Mouse (Mus musculus) skeletal muscle tissue, postnatal 0 days (tissue): ENCODE data around the gene Olfr808. TPM values are rescaled to one million over a fixed set of nuclear protein-coding genes. Genes with fewer than 3 reads are reported as not detected.

ENCODE experiments used
- microRNA-seq, 2 experiments: library from miRNA; unstranded; fragments of <30 nt; microRNA quantifications; one replicate each; pipeline ENCODE4; 2016
- polyA plus RNA-seq: library from polyadenylated mRNA; unstranded; fragments of >200 nt; fragmentation: Nextera tagmentation; extraction: Ambion mirVana; gene quantifications from 2 replicates; pipeline ENCODE4 v1.2.1, GENCODE M21; 2015

Olfr808 gene
- not detected in 2 replicates for polyA plus RNA-seq

DNA sequence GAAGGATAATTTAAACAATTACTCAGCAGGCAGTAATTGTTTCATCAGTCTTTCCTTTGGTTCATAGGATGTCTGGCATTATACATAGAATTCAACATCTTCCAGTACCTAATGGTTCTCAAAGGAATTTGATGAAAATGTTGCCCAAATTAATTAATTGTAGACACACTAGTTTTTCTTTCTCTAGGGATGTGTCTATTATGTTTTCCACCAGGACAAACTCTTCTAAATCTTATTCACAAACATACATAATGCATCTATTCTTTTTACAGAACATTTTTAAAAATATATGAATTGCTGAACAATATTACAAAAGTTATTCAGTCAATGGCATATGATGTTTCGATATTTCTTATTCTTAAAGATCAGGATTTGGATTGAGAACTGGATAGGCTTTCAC, at the start of gene Olfr808:
TSS of gene Olfr808 (plus strand) at position 301 of the 400 bp plus-strand sequence.

DNA sequence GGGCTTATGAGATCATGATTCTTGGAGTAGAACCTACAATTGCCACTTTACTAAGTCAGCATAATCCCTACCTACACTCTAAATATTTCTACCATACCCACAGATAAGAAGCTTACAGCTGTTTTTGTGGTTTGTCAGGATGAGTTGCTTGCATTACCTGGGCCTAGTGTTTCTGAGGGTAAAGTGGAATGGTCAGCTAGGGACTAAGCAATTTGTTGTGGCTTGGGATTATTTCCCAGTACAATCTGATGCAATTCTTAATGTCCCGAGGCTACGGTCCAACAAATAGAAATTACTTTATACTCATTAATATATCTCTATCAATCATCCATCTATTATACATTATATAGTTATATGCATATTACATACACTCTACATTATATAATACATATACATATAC, 36.0 kb upstream of the Olfr808 start, which contains the start of gene Olfr805:
TSS of gene Olfr805 (minus strand) at position 101 of the 400 bp plus-strand sequence.

GRCm38 (mm10) chr10:129741821-129742220, 23.5 kb upstream of the Olfr808 start, which contains the start of gene Olfr806:
Gene Olfr806 (minus strand): TSS chr10:129741921.

GRCm38 (mm10) chr10:129757693-129758092, 7.6 kb upstream of the Olfr808 start, which contains the start of gene Olfr807:
Gene Olfr807 (minus strand): TSS chr10:129757793.

DNA sequence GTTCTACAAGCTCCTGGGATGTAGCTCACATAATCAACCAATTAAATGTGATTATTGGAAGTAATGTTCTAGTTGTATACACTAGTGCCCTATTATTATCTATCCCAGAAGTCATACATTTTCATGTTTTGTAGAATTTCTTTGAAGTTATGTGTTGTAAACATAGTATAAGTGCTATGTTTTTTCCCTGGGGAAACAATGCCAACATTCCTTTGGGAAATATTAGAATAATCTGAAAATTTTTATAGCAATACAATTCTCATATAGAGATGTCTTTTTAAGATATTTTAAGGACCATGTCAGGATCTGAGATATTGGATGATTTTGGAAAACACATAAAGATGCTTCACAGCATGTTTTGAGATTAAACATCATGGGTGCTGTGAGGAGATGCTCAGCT, 9.1 kb downstream of the Olfr808 start, which contains the start of gene Olfr809:
TSS of gene Olfr809 (plus strand) at position 301 of the 400 bp plus-strand sequence.

DNA sequence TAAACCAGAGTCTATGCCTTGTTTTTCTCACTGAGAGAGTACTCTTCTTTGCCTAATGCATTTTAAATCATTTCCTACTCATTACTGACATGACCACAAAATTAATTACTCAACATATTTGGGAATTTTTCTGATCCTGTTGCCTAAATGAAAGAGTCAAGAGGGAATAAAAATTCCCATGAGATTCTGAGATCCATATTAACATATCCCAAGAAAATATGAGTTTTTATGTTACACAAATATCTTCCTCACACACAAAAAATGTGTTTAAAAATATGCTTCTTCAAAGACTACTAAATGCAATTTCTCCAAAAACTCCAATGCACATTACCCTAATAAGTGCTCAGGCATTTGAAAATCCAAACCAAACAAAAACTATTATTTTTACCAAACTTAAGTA, 29.5 kb downstream of the Olfr808 start, which contains the start of gene Olfr810:
TSS of gene Olfr810 (minus strand) at position 101 of the 400 bp plus-strand sequence.

DNA sequence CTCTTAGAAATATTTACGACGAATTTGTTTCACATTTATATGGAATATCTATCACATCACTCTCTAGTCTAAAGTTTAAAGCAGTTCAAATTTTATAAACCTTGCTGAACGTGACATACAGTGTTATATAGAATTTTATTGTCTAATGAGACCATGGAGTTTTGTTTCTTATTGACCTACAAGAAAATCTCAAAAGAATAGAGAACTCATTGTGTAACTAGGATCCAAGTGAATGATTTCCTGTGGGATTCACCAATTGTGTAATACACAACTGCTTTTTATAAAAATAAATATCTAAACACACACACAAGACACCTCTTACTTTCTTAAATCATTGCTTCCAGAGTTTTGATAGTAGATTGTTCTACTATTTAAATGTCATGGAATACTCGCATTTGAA, 39.0 kb downstream of the Olfr808 start, which contains the start of gene Olfr811:
TSS of gene Olfr811 (minus strand) at position 101 of the 400 bp plus-strand sequence.

Small RNA genes within 50 kb of the gene (microRNA-seq; reads per million reads assigned to microRNA genes)
- gene Gm24485, result 0 reads per million in 2 experiments

Other genes starting within 250 kb of the Olfr808 start
- gene Olfr791, start 243.7 kb upstream of the Olfr808 start, polyA plus RNA-seq, result not detected in 2 replicates
- gene Olfr792, start 226.3 kb upstream of the Olfr808 start, polyA plus RNA-seq, result not detected in 2 replicates
- not detected in 2 replicates for gene Olfr794, start 197.8 kb upstream of the Olfr808 start, polyA plus RNA-seq
- gene Olfr796, start 152.9 kb upstream of the Olfr808 start, polyA plus RNA-seq, result not detected in 2 replicates
- not detected in 2 replicates for gene Olfr798, start 137.5 kb upstream of the Olfr808 start, polyA plus RNA-seq
- gene Olfr799, start 128.0 kb upstream of the Olfr808 start, polyA plus RNA-seq, result not detected in 2 replicates
- gene Olfr800, start 107.8 kb upstream of the Olfr808 start, polyA plus RNA-seq, result not detected in 2 replicates
- gene Olfr801, start 91.6 kb upstream of the Olfr808 start, polyA plus RNA-seq, result not detected in 2 replicates
- gene Olfr802, start 77.3 kb upstream of the Olfr808 start, polyA plus RNA-seq, result not detected in 2 replicates
- gene Olfr803, start 71.2 kb upstream of the Olfr808 start, polyA plus RNA-seq, result not detected in 2 replicates
- not detected in 2 replicates for gene Olfr804, start 62.3 kb upstream of the Olfr808 start, polyA plus RNA-seq
- not detected in 2 replicates for gene Olfr805, start 36.1 kb upstream of the Olfr808 start, polyA plus RNA-seq
- not detected in 2 replicates for gene Olfr806, start 23.6 kb upstream of the Olfr808 start, polyA plus RNA-seq
- not detected in 2 replicates for gene Olfr807, start 7.7 kb upstream of the Olfr808 start, polyA plus RNA-seq
- gene Olfr809, start 9.2 kb downstream of the Olfr808 start, polyA plus RNA-seq, result not detected in 2 replicates
- gene Olfr810, start 29.4 kb downstream of the Olfr808 start, polyA plus RNA-seq, result not detected in 2 replicates
- gene Olfr811, start 38.9 kb downstream of the Olfr808 start, polyA plus RNA-seq, result not detected in 2 replicates
- gene Olfr812, start 80.6 kb downstream of the Olfr808 start, polyA plus RNA-seq, result not detected in 2 replicates
- not detected in 2 replicates for gene Olfr813, start 89.9 kb downstream of the Olfr808 start, polyA plus RNA-seq
- gene Olfr814, start 114.4 kb downstream of the Olfr808 start, polyA plus RNA-seq, result not detected in 2 replicates
- gene Olfr815, start 140.4 kb downstream of the Olfr808 start, polyA plus RNA-seq, result not detected in 2 replicates
- gene Olfr816, start 150.1 kb downstream of the Olfr808 start, polyA plus RNA-seq, result not detected in 2 replicates
- gene Olfr818, start 183.6 kb downstream of the Olfr808 start, polyA plus RNA-seq, result not detected in 2 replicates
- gene Olfr819, start 201.8 kb downstream of the Olfr808 start, polyA plus RNA-seq, result not detected in 2 replicates
- gene Olfr247, start 210.7 kb downstream of the Olfr808 start, polyA plus RNA-seq, result not detected in 2 replicates
- not detected in 2 replicates for gene Gm10310, start 219.6 kb downstream of the Olfr808 start, polyA plus RNA-seq
- gene Olfr820, start 247.1 kb downstream of the Olfr808 start, polyA plus RNA-seq, result not detected in 2 replicates